Mouse (Mus musculus): Measurements from ENCODE around the gene Mmaa. TPM values are rescaled to one million over a fixed set of nuclear protein-coding genes. Genes with fewer than 3 reads are reported as not detected.

The Mmaa gene
- polyA plus RNA-seq, 1 experiment from 2014 or later, result 17.2 TPM

DNA sequence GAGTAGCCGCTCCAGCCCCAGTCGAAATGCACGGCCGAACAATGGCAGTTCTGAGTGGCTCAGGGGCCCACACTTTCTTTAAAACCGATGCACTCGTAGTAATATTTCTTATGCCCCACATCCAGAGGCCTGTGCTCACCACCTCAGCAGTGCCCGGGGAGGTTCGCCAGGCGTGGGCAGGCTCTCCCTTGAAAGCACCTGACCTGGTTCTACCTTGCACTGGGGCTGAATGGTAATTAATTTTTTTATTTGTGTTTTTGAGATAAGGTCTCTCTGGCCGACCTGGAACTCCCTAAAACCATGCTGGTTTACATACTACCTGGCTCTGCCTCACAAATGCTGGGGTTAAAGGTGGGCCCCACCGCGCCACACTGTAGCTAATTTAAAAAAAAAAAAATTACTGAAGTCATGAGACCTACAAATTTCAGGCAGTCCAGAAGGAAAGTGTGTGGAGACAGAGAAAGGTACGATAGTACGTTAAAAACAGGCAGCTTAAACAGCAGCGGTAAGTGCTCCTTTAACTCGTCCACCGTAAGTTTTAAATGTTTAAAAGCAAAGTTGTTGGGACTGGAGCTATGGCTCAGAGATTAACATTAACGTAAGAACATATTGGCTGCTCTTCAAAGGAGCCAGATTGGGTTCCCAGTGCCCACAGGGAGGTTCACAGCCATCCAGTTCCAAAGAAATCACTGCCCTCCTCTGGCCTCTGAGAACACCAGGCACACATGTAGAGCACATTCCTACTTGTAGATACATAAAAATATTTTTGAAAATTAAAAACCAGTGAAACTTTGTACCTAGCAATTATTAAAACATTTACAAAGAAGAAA, 754 bp upstream of the Mmaa start:
- H3K4me1 ChIP-seq (ENCODE audit: control insufficient read depth, insufficient read depth, low read length), result peaks cover 13% of the 10 kb centered on the region
- H3K4me3 ChIP-seq (ENCODE audit: low read depth, low read length), result peak overlapping the region; percentile 62
- peak; percentile 42; the same call in 1 of the 2 replicates for ATAC-seq (ENCODE audit: low read depth)
- peak overlapping the region; percentile 89 for H3K4me2 ChIP-seq (ENCODE audit: low read depth, low read length)
- H3K9ac ChIP-seq (replicated peaks; ENCODE audit: low read depth, low read length), result peak overlapping the region; percentile 73
- no peaks in the 10 kb centered on the region for H3K36me3 ChIP-seq (ENCODE audit: control insufficient read depth, insufficient read depth, low read length)
- no peaks in the 10 kb centered on the region for H3K9me3 ChIP-seq (ENCODE audit: control insufficient read depth, low read length)
- no peaks in the 10 kb centered on the region for H3K27me3 ChIP-seq (ENCODE audit: control insufficient read depth, insufficient read depth, low read length)
- WGBS, result 16% methylated on average over 18 of the region's 18 CpGs
- H3K27ac ChIP-seq (ENCODE audit: low read depth, low read length), result peak overlapping the region; percentile 92; the same call in 1 of the 2 replicates

DNA sequence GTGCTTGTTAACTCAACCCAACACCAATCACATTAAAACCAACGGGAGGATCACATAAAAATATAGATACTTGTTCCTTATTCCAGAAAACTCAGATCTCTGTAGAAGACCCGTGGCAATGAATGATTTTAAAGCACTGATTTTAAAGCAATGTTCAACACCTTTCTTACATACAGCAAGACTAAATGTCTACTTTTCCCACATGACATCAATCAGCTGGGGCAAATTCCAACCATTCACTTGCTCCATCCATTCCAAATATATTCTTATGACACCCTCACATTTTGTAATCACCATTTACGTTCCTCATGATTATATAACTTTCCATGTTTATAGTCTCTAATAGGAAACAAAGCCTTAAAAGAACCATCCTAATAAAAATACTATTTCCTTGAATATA, 896 bp downstream of the Mmaa start:
- Histone ChIP-seq H3K36me3 (ENCODE audit: control insufficient read depth, insufficient read depth, low read length) (no peaks in the 10 kb centered on the region), H3K27me3 (ENCODE audit: control insufficient read depth, insufficient read depth, low read length) (no peaks in the 10 kb centered on the region), H3K4me1 (ENCODE audit: control insufficient read depth, insufficient read depth, low read length) (peaks cover 13% of the 10 kb centered on the region), H3K4me2 (ENCODE audit: low read depth, low read length) (peak overlapping the region; percentile 89), H3K9ac (replicated peaks; ENCODE audit: low read depth, low read length) (peak overlapping the region; percentile 73; the same call in 1 of the 2 replicates), H3K9me3 (ENCODE audit: control insufficient read depth, low read length) (no peaks in the 10 kb centered on the region), H3K4me3 (ENCODE audit: low read depth, low read length) (peak overlapping the region; percentile 62), H3K27ac (ENCODE audit: low read depth, low read length) (no peak overlapping the region)
- WGBS, result 59% methylated on average over 3 of the region's 3 CpGs
- no peak for ATAC-seq (ENCODE audit: low read depth)

DNA sequence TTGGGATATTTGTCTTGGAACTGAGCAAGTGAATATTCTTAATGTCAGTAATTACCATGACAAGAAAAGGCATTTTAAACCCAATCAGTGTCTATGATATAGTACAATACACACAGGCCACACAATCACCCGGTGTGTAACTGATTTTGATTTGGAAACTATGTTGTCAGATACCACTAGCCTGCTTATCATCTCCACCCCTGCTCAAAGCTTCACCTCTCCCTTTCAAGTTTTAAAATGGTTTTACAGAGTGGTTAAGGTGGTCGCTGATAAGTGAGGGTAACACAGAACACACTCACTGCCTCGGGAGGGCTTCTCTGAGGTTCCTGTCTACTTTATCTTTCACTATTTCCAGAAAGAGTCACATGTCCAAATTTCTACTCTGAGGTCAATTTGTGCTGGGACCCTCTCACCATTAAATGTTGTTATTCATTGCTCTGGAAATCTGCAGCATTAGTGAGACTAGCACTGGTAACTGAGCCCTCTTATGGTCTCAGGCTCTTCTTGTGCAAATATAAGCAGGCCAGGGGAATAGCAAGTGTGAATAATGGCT, 1.9 kb downstream of the Mmaa start:
- H3K27me3 ChIP-seq (ENCODE audit: control insufficient read depth, insufficient read depth, low read length), result no peaks in the 10 kb centered on the region
- H3K4me1 ChIP-seq (ENCODE audit: control insufficient read depth, insufficient read depth, low read length), result peaks cover 13% of the 10 kb centered on the region
- no peak overlapping the region for H3K27ac ChIP-seq (ENCODE audit: low read depth, low read length)
- no peak overlapping the region for H3K4me2 ChIP-seq (ENCODE audit: low read depth, low read length)
- ATAC-seq (ENCODE audit: low read depth), result no peak
- no peaks in the 10 kb centered on the region for H3K36me3 ChIP-seq (ENCODE audit: control insufficient read depth, insufficient read depth, low read length)
- no peak overlapping the region for H3K9ac ChIP-seq (replicated peaks; ENCODE audit: low read depth, low read length)
- no peaks in the 10 kb centered on the region for H3K9me3 ChIP-seq (ENCODE audit: control insufficient read depth, low read length)
- 89% methylated on average over 3 of the region's 3 CpGs for WGBS
- no peak overlapping the region for H3K4me3 ChIP-seq (ENCODE audit: low read depth, low read length)

GRCm38 (mm10) chr8:79289592-79289991, 5.1 kb downstream of the Mmaa start:
- no peak overlapping the region for H3K9ac ChIP-seq (replicated peaks; ENCODE audit: low read depth, low read length)
- no peak overlapping the region for H3K4me2 ChIP-seq (ENCODE audit: low read depth, low read length)
- WGBS, result 73% methylated on average over 5 of the region's 5 CpGs
- H3K4me3 ChIP-seq (ENCODE audit: low read depth, low read length), result no peak overlapping the region
- no peak overlapping the region for H3K27ac ChIP-seq (ENCODE audit: low read depth, low read length)
- H3K36me3 ChIP-seq (ENCODE audit: control insufficient read depth, insufficient read depth, low read length), result no peaks in the 10 kb centered on the region
- ATAC-seq (ENCODE audit: low read depth), result no peak
- H3K27me3 ChIP-seq (ENCODE audit: control insufficient read depth, insufficient read depth, low read length), result no peaks in the 10 kb centered on the region
- peaks cover 13% of the 10 kb centered on the region for H3K4me1 ChIP-seq (ENCODE audit: control insufficient read depth, insufficient read depth, low read length)
- no peaks in the 10 kb centered on the region for H3K9me3 ChIP-seq (ENCODE audit: control insufficient read depth, low read length)

GRCm38 (mm10) chr8:79288681-79289080, 6.1 kb downstream of the Mmaa start:
- H3K4me3 ChIP-seq (ENCODE audit: low read depth, low read length), result no peak overlapping the region
- WGBS, result 76% methylated on average over 2 of the region's 2 CpGs
- ATAC-seq (ENCODE audit: low read depth), result no peak

GRCm38 (mm10) chr8:79288250-79288649, 6.5 kb downstream of the Mmaa start:
- Histone ChIP-seq H3K27ac (ENCODE audit: low read depth, low read length) (no peak overlapping the region), H3K9ac (replicated peaks; ENCODE audit: low read depth, low read length) (no peak overlapping the region), H3K9me3 (ENCODE audit: control insufficient read depth, low read length) (no peaks in the 10 kb centered on the region), H3K27me3 (ENCODE audit: control insufficient read depth, insufficient read depth, low read length) (no peaks in the 10 kb centered on the region), H3K4me1 (ENCODE audit: control insufficient read depth, insufficient read depth, low read length) (peaks cover 6% of the 10 kb centered on the region), H3K36me3 (ENCODE audit: control insufficient read depth, insufficient read depth, low read length) (no peaks in the 10 kb centered on the region; the same call in 1 of the 2 replicates), H3K4me3 (ENCODE audit: low read depth, low read length) (no peak overlapping the region), H3K4me2 (ENCODE audit: low read depth, low read length) (no peak overlapping the region)
- 91% methylated on average over 4 of the region's 4 CpGs for WGBS
- no peak for ATAC-seq (ENCODE audit: low read depth)

More at GRCm38 (mm10) chr8:79288681-79289080, 6.1 kb downstream of the Mmaa start:
- Histone ChIP-seq H3K36me3 (ENCODE audit: control insufficient read depth, insufficient read depth, low read length) (no peaks in the 10 kb centered on the region), H3K4me1 (ENCODE audit: control insufficient read depth, insufficient read depth, low read length) (peaks cover 10% of the 10 kb centered on the region), H3K27me3 (ENCODE audit: control insufficient read depth, insufficient read depth, low read length) (no peaks in the 10 kb centered on the region), H3K27ac (ENCODE audit: low read depth, low read length) (no peak overlapping the region), H3K4me2 (ENCODE audit: low read depth, low read length) (no peak overlapping the region), H3K9ac (replicated peaks; ENCODE audit: low read depth, low read length) (no peak overlapping the region), H3K9me3 (ENCODE audit: control insufficient read depth, low read length) (no peaks in the 10 kb centered on the region)

GRCm38 (mm10) chr8:79286424-79286823, 8.3 kb downstream of the Mmaa start:
- no peaks in the 10 kb centered on the region; the same call in 1 of the 2 replicates for H3K36me3 ChIP-seq (ENCODE audit: control insufficient read depth, insufficient read depth, low read length)
- H3K4me3 ChIP-seq (ENCODE audit: low read depth, low read length), result no peak overlapping the region
- no peak overlapping the region for H3K4me2 ChIP-seq (ENCODE audit: low read depth, low read length)
- H3K4me1 ChIP-seq (ENCODE audit: control insufficient read depth, insufficient read depth, low read length), result no peaks in the 10 kb centered on the region
- 96% methylated on average over 3 of the region's 3 CpGs for WGBS
- no peaks in the 10 kb centered on the region for H3K9me3 ChIP-seq (ENCODE audit: control insufficient read depth, low read length)
- H3K27me3 ChIP-seq (ENCODE audit: control insufficient read depth, insufficient read depth, low read length), result no peaks in the 10 kb centered on the region
- H3K9ac ChIP-seq (replicated peaks; ENCODE audit: low read depth, low read length), result no peak overlapping the region
- no peak for ATAC-seq (ENCODE audit: low read depth)
- H3K27ac ChIP-seq (ENCODE audit: low read depth, low read length), result no peak overlapping the region

DNA sequence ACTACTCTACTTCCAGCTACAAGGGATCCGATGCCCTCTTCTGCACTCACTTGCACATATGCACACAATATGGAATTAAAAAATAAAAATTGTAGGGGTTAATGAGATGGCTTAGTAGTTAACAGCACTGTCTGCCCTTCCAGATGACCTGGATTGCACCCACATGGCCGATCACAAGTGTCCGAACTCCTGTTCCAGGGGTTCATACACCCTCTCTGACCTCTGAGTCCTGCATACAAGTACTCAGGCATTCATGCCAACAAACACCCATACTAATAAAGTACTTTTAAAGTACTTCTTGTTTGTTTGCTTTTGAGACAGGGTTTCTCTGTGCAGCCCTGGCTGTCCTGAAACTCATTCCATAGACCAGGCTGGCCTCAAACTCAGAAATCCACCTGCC, 10.1 kb downstream of the Mmaa start:
- WGBS, result 97% methylated on average over 3 of the region's 3 CpGs
- H3K27ac ChIP-seq (ENCODE audit: low read depth, low read length), result no peak overlapping the region
- H3K4me2 ChIP-seq (ENCODE audit: low read depth, low read length), result no peak overlapping the region
- H3K4me3 ChIP-seq (ENCODE audit: low read depth, low read length), result no peak overlapping the region
- H3K4me1 ChIP-seq (ENCODE audit: control insufficient read depth, insufficient read depth, low read length), result no peaks in the 10 kb centered on the region
- ATAC-seq (ENCODE audit: low read depth), result no peak
- H3K27me3 ChIP-seq (ENCODE audit: control insufficient read depth, insufficient read depth, low read length), result no peaks in the 10 kb centered on the region
- H3K36me3 ChIP-seq (ENCODE audit: control insufficient read depth, insufficient read depth, low read length), result peaks cover 4% of the 10 kb centered on the region; the same call in 1 of the 2 replicates
- H3K9ac ChIP-seq (replicated peaks; ENCODE audit: low read depth, low read length), result no peak overlapping the region
- H3K9me3 ChIP-seq (ENCODE audit: control insufficient read depth, low read length), result no peaks in the 10 kb centered on the region

GRCm38 (mm10) chr8:79281376-79281890, 13.3 kb downstream of the Mmaa start:
- H3K27me3 ChIP-seq (ENCODE audit: control insufficient read depth, insufficient read depth, low read length), result no peaks in the 10 kb centered on the region
- H3K36me3 ChIP-seq (ENCODE audit: control insufficient read depth, insufficient read depth, low read length), result peaks cover 4% of the 10 kb centered on the region; the same call in 1 of the 2 replicates
- H3K4me3 ChIP-seq (ENCODE audit: low read depth, low read length), result no peak overlapping the region
- 94% methylated on average over 6 of the region's 6 CpGs for WGBS
- no peak overlapping the region for H3K9ac ChIP-seq (replicated peaks; ENCODE audit: low read depth, low read length)
- H3K4me1 ChIP-seq (ENCODE audit: control insufficient read depth, insufficient read depth, low read length), result no peaks in the 10 kb centered on the region
- no peak for ATAC-seq (ENCODE audit: low read depth)
- H3K4me2 ChIP-seq (ENCODE audit: low read depth, low read length), result no peak overlapping the region
- H3K27ac ChIP-seq (ENCODE audit: low read depth, low read length), result no peak overlapping the region
- H3K9me3 ChIP-seq (ENCODE audit: control insufficient read depth, low read length), result no peaks in the 10 kb centered on the region

Data from neural tube, embryonic 14.5 days (tissue).